Mouse (Mus musculus) myocyte (in vitro differentiated cells): ENCODE data around the gene Pgap3.

ENCODE experiments used
- E2F4 ChIP-seq: IDR thresholded peaks from one replicate; pipeline ENCODE4 v1.6.1; 2011; ENCODE audit warnings: mild to moderate bottlenecking, control low read depth, moderate library complexity; ENCODE audit not compliant: insufficient read depth
- MAX ChIP-seq: IDR thresholded peaks from one replicate; pipeline ENCODE4 v1.6.1; 2011; ENCODE audit warnings: low read depth, mild to moderate bottlenecking, control low read depth
- MYOD1 ChIP-seq, 3 experiments: IDR thresholded peaks; one replicate each; pipeline ENCODE4 v1.6.1; 2011; ENCODE audit warnings: control low read depth in 2 of 3, low read depth in 2 of 3, mild to moderate bottlenecking in 2 of 3, moderate library complexity in 1 of 3; ENCODE audit not compliant: insufficient read length in 2 of 3, control insufficient read depth in 1 of 3
- POLR2A ChIP-seq: IDR thresholded peaks from one replicate; pipeline ENCODE4 v1.6.1; 2011; ENCODE audit warnings: low read depth, mild to moderate bottlenecking, control low read depth, moderate library complexity; ENCODE audit not compliant: insufficient read length
- POLR2AphosphoS2 ChIP-seq: IDR thresholded peaks from one replicate; pipeline ENCODE4 v1.6.1; 2011; ENCODE audit warnings: low read depth, control low read depth; ENCODE audit not compliant: insufficient read length
- TCF12 ChIP-seq: IDR thresholded peaks from one replicate; pipeline ENCODE4 v1.6.1; 2011; ENCODE audit warnings: mild to moderate bottlenecking, control low read depth; ENCODE audit not compliant: poor library complexity, insufficient read depth, severe bottlenecking
- USF1 ChIP-seq: IDR thresholded peaks from one replicate; pipeline ENCODE4 v1.6.1; 2011; ENCODE audit warnings: low read depth, mild to moderate bottlenecking, control low read depth, moderate library complexity

GRCm38 (mm10) chr11:98379379-98379778 lies 20.9 kb downstream of the Pgap3 start:
- TF ChIP-seq USF1 (no peak), MYOD1 (IDR thresholded peaks at IDR 0.05; ENCODE audit: control insufficient read depth in 1 of 3, insufficient read length in 2 of 3, low read depth in 2 of 3) (no peak), MAX (no peak), TCF12 (no peak), E2F4 (no peak), POLR2AphosphoS2 (no peak), POLR2A (no peak)
